Mouse (Mus musculus) myocyte (in vitro differentiated cells): ENCODE data around the gene Zfp36.

Experiments used
- E2F4 ChIP-seq: IDR thresholded peaks from one replicate; pipeline ENCODE4 v1.6.1; 2011; ENCODE audit warnings: mild to moderate bottlenecking, control low read depth, moderate library complexity; ENCODE audit not compliant: insufficient read depth
- POLR2AphosphoS2 ChIP-seq: IDR thresholded peaks from one replicate; pipeline ENCODE4 v1.6.1; 2011; ENCODE audit warnings: low read depth, control low read depth; ENCODE audit not compliant: insufficient read length
- TCF12 ChIP-seq: IDR thresholded peaks from one replicate; pipeline ENCODE4 v1.6.1; 2011; ENCODE audit warnings: mild to moderate bottlenecking, control low read depth; ENCODE audit not compliant: poor library complexity, insufficient read depth, severe bottlenecking

- TF ChIP-seq TCF12 (no peak), E2F4 (no peak), POLR2AphosphoS2 (no peak)
Measured at GRCm38 (mm10) chr7:28357984-28358383, 22.1 kb downstream of the Zfp36 start.
